Mouse (Mus musculus) hindbrain, embryonic 11.5 days (tissue): ENCODE results near the gene Smarca4. TPM values are rescaled to one million over a fixed set of nuclear protein-coding genes. Genes with fewer than 3 reads are reported as not detected.
A peak's percentile ranks its signal among the peaks of the same experiment; 100 is the strongest.

Experiments used
- ATAC-seq: fragments of 200-750 bp; cut with Nextera tagmentation; 2 replicates; pipeline ENCODE4 v1.8.0; 2017; ENCODE audit warnings: mild to moderate bottlenecking, moderate TSS enrichment, moderate library complexity; ENCODE audit not compliant: low FRiP score
- DNase-seq: peaks from one replicate; pipeline ENCODE4 v3.0.0-alpha.2; 2015; ENCODE audit warnings: low spot score
- H3K27ac ChIP-seq: fragments of 300-500 bp; sonication (generic); 2 replicates; pipeline ENCODE4 v1.5.1; 2014; ENCODE audit warnings: mild to moderate bottlenecking, low read depth, low read length
- H3K27me3 ChIP-seq: fragments of 300-500 bp; sonication (generic); 2 replicates; pipeline ENCODE4 v1.6.1; 2014; ENCODE audit warnings: mild to moderate bottlenecking, low read length, moderate library complexity, mixed read lengths; ENCODE audit not compliant: control insufficient read depth, insufficient read depth
- H3K36me3 ChIP-seq: fragments of 300-500 bp; sonication (generic); 2 replicates; pipeline ENCODE4 v1.6.1; 2014; ENCODE audit warnings: mild to moderate bottlenecking, low read length, moderate library complexity, mixed read lengths; ENCODE audit not compliant: control insufficient read depth, insufficient read depth
- H3K4me1 ChIP-seq: fragments of 300-500 bp; sonication (generic); replicated peaks from 2 replicates; pipeline ENCODE4 v1.6.1; 2014; ENCODE audit warnings: low read length, mixed read lengths; ENCODE audit not compliant: control insufficient read depth, insufficient read depth
- H3K4me2 ChIP-seq: fragments of 300-500 bp; sonication (generic); replicated peaks from 2 replicates; pipeline ENCODE4 v1.6.1; 2014; ENCODE audit warnings: mild to moderate bottlenecking, low read depth, low read length
- H3K4me3 ChIP-seq: fragments of 300-500 bp; sonication (generic); 2 replicates; pipeline ENCODE4 v1.5.1; 2014; ENCODE audit warnings: low read depth, low read length
- H3K9ac ChIP-seq: fragments of 300-500 bp; sonication (generic); 2 replicates; pipeline ENCODE4 v1.6.1; 2014; ENCODE audit warnings: low read depth, low read length
- H3K9me3 ChIP-seq: fragments of 300-500 bp; sonication (generic); 2 replicates; pipeline ENCODE4 v1.6.1; 2016; ENCODE audit warnings: low read length; ENCODE audit not compliant: control insufficient read depth
- WGBS: fragments of 180-500 bp; shearing (Covaris S2); extraction: QIAGEN DNeasy Blood & Tissue Kit; methylation state at CpG from one replicate; pipeline ENCODE4 v1.1.7; 2014; 5-methylcytosine and 5-hydroxymethylcytosine counted together
- polyA plus RNA-seq: library from polyadenylated mRNA; unstranded; fragments of >200 nt; fragmentation: Nextera tagmentation; extraction: Ambion mirVana; gene quantifications from 2 replicates; pipeline ENCODE4 v1.2.1, GENCODE M21; 2014

The Smarca4 gene
- polyA plus RNA-seq, result 142 and 146 TPM in 2 replicates

DNA sequence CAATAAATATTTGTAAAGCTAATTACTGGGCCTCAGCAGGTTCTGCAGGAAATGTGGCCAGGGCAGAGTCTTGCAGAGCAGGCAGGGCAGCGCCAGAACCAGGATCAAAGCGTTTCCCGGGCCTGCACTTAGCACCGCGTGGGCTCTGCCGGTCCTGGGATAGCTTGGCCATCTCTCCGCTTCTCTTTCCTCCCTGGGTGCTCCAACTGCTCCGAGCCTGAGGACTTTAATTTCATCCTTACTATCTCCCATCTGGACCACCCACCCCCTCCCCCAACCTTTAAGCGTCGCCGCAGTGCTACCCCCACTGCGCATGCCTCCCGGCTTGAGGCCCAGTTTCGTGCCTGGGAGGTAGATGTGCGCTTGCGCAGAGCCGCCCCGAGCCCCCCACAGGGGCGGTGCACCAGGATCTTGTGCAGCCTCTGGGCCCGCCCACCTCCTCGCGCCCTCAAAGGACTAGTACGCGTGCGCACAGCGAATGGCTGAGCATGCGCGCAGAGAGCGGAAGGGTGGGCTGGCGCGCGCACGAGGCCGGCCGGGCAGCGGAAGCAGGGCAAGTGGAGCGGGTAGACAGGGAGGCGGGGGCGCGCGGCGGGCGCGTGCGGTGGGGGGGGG is at the start of gene Smarca4:
TSS of gene Smarca4 (plus strand) at position 553 of the 615 bp plus-strand sequence.
- ATAC-seq (peak; percentile 94), DNase-seq (peak; percentile 100)
- H3K9me3 ChIP-seq, result no peaks in the 10 kb centered on the region
- H3K27me3 ChIP-seq, result no peaks in the 10 kb centered on the region
- H3K4me3 ChIP-seq, result peak within 1 kb of the TSS; percentile 63
- peak within 1 kb of the TSS; percentile 83 for H3K9ac ChIP-seq
- no peaks in the 10 kb centered on the region for H3K36me3 ChIP-seq
- H3K4me2 ChIP-seq, result peak within 1 kb of the TSS; percentile 72
- H3K27ac ChIP-seq, result peak within 1 kb of the TSS; percentile 98
- no peaks in the 10 kb centered on the region; the same call in 1 of the 2 replicates for H3K4me1 ChIP-seq
- under 1% methylated on average over 38 of the region's 45 CpGs for WGBS

DNA sequence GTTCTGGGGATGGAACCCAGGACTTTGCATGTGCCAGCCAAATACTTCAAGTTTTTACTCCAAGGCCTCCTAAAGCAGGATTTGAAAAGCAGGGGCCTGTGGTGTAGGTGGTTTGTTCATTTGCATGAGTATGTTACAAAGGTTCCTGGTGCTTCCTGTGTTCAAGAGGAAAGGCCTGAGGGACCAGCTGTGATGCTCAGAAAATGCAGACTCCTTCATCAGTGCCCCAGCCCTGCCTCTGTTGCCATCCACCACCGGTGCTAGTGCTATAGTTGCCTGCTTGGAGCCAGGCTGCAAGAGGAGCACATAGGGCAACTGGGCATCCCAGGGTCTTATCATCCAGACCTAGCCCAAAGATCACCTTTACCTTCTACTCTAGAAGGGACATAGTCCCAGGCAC is 49.4 kb upstream of the Smarca4 start:
- no peak for ATAC-seq
- Histone ChIP-seq H3K4me3 (no peak overlapping the region), H3K36me3 (0 out of 2 replicates have a peak, but pooled peaks cover 8% of the 10 kb centered on the region), H3K27ac (no peak overlapping the region), H3K9ac (no peak overlapping the region), H3K4me2 (no peak overlapping the region), H3K9me3 (no peaks in the 10 kb centered on the region), H3K4me1 (no peaks in the 10 kb centered on the region), H3K27me3 (no peaks in the 10 kb centered on the region)
- DNase-seq, result no peak
- 77% methylated on average over 1 of the region's 1 CpGs for WGBS

DNA sequence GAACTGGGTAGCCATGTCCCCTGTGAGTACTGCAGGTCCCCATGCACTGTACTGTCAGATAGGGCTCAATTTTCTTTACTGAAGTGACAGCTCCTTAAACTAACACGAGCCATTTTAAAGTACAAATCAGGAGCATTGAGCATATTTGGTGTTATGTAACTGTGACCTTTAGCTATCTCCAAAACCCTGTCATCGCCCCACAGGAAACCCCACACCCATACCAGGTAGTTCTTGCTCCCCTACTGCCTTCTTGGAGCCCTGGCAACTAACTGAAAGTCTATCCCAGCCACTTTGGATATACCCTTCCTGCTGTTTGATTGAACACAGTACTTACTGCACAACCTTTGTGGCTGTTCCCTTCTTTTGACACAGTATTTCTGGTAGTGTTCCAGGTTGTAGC is 48.9 kb upstream of the Smarca4 start:
- Histone ChIP-seq H3K27me3 (no peaks in the 10 kb centered on the region), H3K9ac (no peak overlapping the region), H3K4me3 (no peak overlapping the region), H3K4me2 (no peak overlapping the region), H3K4me1 (no peaks in the 10 kb centered on the region), H3K9me3 (no peaks in the 10 kb centered on the region), H3K27ac (no peak overlapping the region), H3K36me3 (0 out of 2 replicates have a peak, but pooled peaks cover 8% of the 10 kb centered on the region)
- ATAC-seq, result no peak
- WGBS, result 97% methylated on average over 2 of the region's 2 CpGs
- DNase-seq, result no peak

DNA sequence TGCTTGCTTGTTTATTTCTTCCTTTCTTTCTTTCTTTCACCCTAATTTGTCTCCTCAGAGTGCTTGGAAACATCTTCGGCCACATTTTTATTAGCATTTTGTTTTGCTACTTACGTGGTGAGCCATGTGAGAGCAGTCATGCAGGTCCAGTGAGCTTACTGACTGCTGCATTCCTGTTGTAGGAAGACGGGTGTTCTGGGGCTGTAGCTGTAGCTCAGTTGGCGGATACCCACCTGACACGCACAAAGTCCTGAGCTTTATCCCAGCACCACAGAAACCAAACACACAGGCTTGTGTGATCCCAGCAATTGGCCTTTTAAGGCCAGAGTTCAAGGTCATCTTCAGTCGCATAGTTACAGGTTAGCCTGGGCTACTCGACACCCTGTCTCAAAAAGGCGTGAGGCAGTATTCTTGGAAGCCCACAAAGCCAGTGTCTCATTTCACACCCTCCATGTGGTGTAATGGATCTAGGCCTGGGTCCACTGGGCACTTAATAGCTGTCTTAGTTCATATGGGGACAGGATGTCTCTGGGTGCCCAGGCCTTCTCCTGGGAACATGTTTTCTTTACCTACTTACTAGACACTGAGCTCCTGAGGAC is 47.2 kb upstream of the Smarca4 start:
- 94% methylated on average over 8 of the region's 8 CpGs for WGBS
- peaks cover 11% of the 10 kb centered on the region; the same call in 1 of the 2 replicates for H3K36me3 ChIP-seq

DNA sequence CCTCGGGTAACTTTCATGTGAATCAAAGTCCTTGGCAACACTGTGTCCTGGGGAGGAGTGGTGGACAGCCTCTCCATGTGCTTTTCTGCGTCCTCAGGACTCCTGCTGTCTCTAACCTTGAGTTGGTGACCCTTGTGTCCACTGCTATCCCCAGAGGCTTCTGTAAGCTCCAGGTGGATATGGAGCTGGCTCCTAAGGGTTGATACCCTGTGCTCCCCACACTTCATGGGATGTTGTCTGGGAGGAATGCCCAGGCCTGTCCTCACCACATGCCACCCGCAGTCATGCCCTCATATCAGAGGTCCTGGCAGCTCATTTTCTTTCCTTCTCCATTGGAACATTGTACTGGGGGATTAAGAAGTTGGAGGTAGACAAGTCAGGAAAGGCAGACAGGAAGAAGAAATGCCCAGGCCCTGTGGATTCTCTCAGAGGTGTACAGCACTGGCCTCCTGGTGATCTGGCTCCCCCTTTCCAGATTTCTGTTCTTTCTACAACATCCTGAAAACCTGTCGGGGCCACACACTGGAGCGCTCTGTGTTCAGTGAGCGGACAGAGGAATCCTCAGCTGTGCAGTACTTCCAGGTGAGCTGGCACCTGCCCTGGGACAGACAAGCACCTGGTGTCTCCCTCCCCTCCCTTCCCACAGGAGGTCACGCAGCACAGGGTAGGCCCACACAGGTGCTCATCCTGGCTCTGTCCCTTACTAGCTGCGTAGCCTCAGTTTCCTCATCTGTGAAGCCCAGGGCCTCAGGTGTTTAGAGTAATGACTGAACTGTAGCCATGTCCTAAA is 41.8 kb upstream of the Smarca4 start:
- Histone ChIP-seq H3K27me3 (no peaks in the 10 kb centered on the region), H3K4me1 (no peaks in the 10 kb centered on the region), H3K27ac (no peak overlapping the region), H3K9me3 (no peaks in the 10 kb centered on the region), H3K36me3 (peaks cover 23% of the 10 kb centered on the region), H3K9ac (no peak overlapping the region), H3K4me2 (no peak overlapping the region), H3K4me3 (no peak overlapping the region)
- DNase-seq, result no peak
- 95% methylated on average over 8 of the region's 8 CpGs for WGBS
- ATAC-seq, result no peak

More for the DNA sequence above, 47.2 kb upstream of the Smarca4 start:
- no peaks in the 10 kb centered on the region for H3K27me3 ChIP-seq
- H3K9ac ChIP-seq, result no peak overlapping the region
- ATAC-seq (no peak), DNase-seq (no peak)
- no peak overlapping the region for H3K4me2 ChIP-seq
- no peak overlapping the region for H3K27ac ChIP-seq
- no peak overlapping the region for H3K4me3 ChIP-seq
- no peaks in the 10 kb centered on the region for H3K4me1 ChIP-seq
- no peaks in the 10 kb centered on the region for H3K9me3 ChIP-seq

DNA sequence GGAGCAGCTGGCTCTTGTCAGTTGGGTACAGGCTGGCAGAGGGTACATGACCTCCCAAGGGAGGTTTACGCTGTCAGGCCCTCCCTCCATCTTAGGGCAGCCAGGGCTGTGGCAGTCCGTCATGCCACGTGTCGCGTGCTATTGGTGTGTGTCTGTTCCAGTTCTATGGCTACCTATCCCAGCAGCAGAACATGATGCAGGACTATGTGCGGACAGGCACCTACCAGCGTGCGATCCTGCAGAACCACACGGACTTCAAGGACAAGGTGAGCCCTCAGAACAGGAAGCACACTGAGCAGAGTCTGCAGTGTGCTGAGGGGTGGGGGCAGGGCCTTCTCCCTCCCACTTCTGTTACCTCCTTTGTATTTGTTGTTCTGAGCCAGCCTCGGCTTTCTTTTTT is 40.7 kb upstream of the Smarca4 start:
- ATAC-seq, result no peak
- no peak for DNase-seq
- Histone ChIP-seq H3K4me3 (no peak overlapping the region), H3K9me3 (no peaks in the 10 kb centered on the region), H3K27ac (no peak overlapping the region), H3K9ac (no peak overlapping the region), H3K4me2 (no peak overlapping the region), H3K36me3 (peaks cover 18% of the 10 kb centered on the region), H3K27me3 (no peaks in the 10 kb centered on the region), H3K4me1 (no peaks in the 10 kb centered on the region)
- 99% methylated on average over 10 of the region's 10 CpGs for WGBS

DNA sequence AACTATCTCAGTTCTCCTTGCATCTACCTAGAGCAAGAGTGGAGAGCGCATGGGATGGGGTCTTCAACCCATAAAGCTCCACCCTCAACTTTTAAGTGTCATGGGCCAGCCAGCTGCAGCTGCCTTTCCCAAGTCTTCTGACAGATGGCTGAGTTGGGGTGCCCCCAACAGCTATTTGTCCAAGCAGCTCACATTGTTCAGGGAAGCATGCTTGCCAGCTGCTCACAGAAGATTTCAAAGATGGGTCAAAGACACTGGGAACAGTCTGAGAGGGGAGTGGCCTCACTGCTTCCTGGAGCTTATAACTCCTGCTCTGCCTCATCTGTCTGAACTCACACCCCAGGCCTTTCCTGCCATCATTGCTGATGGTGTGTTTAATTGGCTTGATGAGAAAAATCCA is 39.7 kb upstream of the Smarca4 start:
- Histone ChIP-seq H3K36me3 (peaks cover 15% of the 10 kb centered on the region), H3K4me1 (no peaks in the 10 kb centered on the region), H3K27me3 (no peaks in the 10 kb centered on the region), H3K27ac (no peak overlapping the region), H3K9me3 (no peaks in the 10 kb centered on the region), H3K4me2 (no peak overlapping the region), H3K9ac (no peak overlapping the region), H3K4me3 (no peak overlapping the region)
- ATAC-seq, result no peak
- DNase-seq, result no peak
- 94% methylated on average over 1 of the region's 1 CpGs for WGBS

DNA sequence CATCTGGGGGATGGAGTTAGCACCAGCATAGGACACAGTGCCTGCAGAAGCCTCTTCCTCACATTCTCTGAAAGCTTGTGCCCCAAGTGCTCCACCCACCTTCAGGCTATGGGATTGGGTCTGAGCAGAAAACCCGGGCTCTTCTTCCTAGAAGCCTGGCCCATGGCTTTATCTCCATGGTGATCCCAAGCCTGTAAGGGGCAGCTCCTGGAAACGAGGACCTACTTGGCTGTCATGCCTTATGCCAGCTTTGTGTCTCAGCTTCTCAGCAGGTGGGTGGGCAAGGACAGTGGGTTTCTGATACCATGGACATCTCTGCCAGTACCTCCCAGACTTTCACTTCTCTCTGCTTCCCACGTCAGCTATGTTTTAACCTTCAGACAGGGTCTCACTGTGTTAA is 37.7 kb upstream of the Smarca4 start:
- Histone ChIP-seq H3K9ac (no peak overlapping the region), H3K9me3 (no peaks in the 10 kb centered on the region), H3K4me3 (no peak overlapping the region), H3K27ac (no peak overlapping the region), H3K4me1 (no peaks in the 10 kb centered on the region), H3K4me2 (no peak overlapping the region), H3K36me3 (peaks cover 14% of the 10 kb centered on the region), H3K27me3 (no peaks in the 10 kb centered on the region)
- ATAC-seq (no peak), DNase-seq (no peak)
- WGBS, result 80% methylated on average over 3 of the region's 3 CpGs
